Mouse (Mus musculus): ENCODE measurements around the gene Oip5.

Gene Oip5

GRCm38 (mm10) chr2:119587383-119587782 is 30.9 kb downstream of the Oip5 start:
- DNase-seq (ENCODE audit: low read depth, low spot score) = no peak

GRCm38 (mm10) chr2:119584282-119584681 is 34.0 kb downstream of the Oip5 start:
- no peak for DNase-seq (ENCODE audit: low read depth, low spot score)

GRCm38 (mm10) chr2:119583439-119583838 is 34.8 kb downstream of the Oip5 start:
- DNase-seq (ENCODE audit: low read depth, low spot score) = no peak

- DNase-seq (ENCODE audit: low read depth, low spot score) = no peak
Observed at GRCm38 (mm10) chr2:119581571-119581970, 36.7 kb downstream of the Oip5 start.

- DNase-seq (ENCODE audit: low read depth, low spot score) = no peak
Observed at GRCm38 (mm10) chr2:119572471-119572870, 45.8 kb downstream of the Oip5 start.

DNA sequence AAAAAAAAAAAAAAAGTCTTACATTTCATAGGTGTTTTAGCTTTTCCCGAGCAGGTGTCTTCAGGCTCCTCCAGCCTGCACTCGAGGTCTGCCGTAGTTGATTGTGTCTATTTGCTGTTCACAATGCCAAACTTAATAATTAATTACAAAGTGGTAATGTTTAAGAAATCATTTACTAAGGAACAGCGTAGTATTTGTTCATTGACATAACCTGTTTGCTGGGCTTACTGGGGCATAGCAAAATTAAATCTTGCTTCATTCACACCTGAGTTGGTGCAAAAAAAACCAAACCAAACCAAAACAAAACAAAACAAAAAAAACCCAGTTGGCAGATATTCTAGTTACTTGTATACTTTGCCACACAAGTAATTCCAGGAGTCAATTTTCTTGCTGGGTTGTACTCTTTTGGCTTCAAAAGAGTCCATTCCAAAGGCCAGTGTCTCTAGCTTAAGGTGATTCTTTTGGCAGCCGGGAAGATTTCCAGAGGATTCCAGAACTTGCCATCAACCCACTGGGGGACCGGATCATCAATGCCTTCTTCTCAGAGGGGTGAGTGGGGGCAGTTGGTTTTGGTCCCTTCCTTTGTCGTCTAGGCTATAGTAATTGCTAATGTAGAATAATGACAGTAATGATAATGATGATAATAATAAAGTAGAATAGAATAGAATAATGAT is 52.0 kb downstream of the Oip5 start:
- DNase-seq (ENCODE audit: low read depth, low spot score) = no peak

GRCm38 (mm10) chr2:119565284-119565683 is 53.0 kb downstream of the Oip5 start:
- DNase-seq (ENCODE audit: low read depth, low spot score) = no peak

DNA sequence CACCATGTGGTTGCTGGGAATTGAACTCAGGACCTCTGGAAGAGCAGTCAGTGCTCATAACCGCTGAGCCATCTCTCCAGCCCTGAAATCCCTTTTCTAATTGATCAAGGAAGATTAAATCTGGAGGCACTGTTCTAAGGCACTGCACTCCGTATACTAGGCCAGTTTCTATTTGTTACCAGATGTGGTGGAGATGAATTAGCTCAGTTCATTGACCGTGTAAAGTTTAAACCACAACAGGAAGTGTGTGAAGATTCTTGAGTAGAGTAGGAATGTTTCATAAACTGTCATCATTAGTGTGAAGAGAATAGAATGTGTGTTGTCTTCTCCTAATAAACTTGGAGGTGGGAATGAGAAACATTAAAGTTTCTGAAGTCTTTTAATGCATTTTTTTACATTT is 56.5 kb downstream of the Oip5 start:
- DNase-seq (ENCODE audit: low read depth, low spot score) = no peak
